Mouse (Mus musculus): Measurements from ENCODE around the gene Alk.

DNA sequence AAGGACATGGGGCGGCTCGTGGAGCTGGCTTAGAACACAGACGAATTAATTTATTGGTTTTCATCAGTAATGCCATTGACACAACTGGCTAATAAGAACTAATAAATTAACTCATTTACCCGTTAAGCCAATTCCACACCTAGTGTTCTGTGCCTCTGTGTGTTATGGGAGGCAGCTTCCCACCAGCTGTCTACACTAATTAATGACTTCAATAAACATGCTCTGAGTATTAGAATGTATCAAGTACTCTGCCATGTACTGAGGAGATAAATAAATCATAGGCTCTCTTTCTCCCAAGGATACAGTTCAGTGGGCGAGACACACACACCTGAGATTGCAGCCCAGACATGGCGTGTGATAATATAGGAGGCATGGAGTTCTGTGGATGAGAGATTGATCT, 723.1 kb downstream of the Alk start:
- TF ChIP-seq CTCF (IDR thresholded peaks at IDR 0.05; ENCODE audit: low read depth) (no peak), EP300 (IDR thresholded peaks at IDR 0.05; ENCODE audit: low read depth) (no peak)

Measured in liver, embryonic 14.5 days (tissue).